Mouse (Mus musculus) liver, embryonic 14.5 days (tissue): ENCODE results near the gene Sdk2.

Experiments used
- CTCF ChIP-seq: IDR thresholded peaks from 2 replicates; pipeline ENCODE4 v1.5.1; 2016; ENCODE audit warnings: antibody characterized with exemption, low read depth, control low read depth
- EP300 ChIP-seq: IDR thresholded peaks from 2 replicates; pipeline ENCODE4 v1.6.1; 2016; ENCODE audit warnings: antibody characterized with exemption, low read depth

GRCm38 (mm10) chr11:114050511-114050910, 16.3 kb downstream of the Sdk2 start:
- TF ChIP-seq CTCF = no peak
- TF ChIP-seq EP300 = no peak
